Mouse (Mus musculus) embryonic fibroblast, embryonic 13.5 days (primary cell): ENCODE data around the gene Serinc2. TPM values are rescaled to one million over a fixed set of nuclear protein-coding genes. Genes with fewer than 3 reads are reported as not detected.

Experiments
- H3K27ac ChIP-seq: 2 replicates; pipeline ENCODE4 v1.5.1; 2012; ENCODE audit warnings: low read length, control low read depth, inconsistent platforms; ENCODE audit not compliant: insufficient read depth
- H3K4me1 ChIP-seq: 2 replicates; pipeline ENCODE4 v1.6.1; 2011; ENCODE audit warnings: low read length; ENCODE audit not compliant: control insufficient read depth, insufficient read depth
- H3K4me3 ChIP-seq: 2 replicates; pipeline ENCODE4 v1.5.1; 2011; ENCODE audit warnings: mild to moderate bottlenecking, control low read depth, low read length; ENCODE audit not compliant: insufficient read depth
- CTCF ChIP-seq: IDR thresholded peaks from 2 replicates; pipeline ENCODE4 v1.5.1; 2011; ENCODE audit warnings: mild to moderate bottlenecking, control low read depth, low read length, moderate library complexity, borderline replicate concordance; ENCODE audit not compliant: insufficient read depth
- POLR2A ChIP-seq: IDR thresholded peaks from 2 replicates; pipeline ENCODE4 v1.6.1; 2011; ENCODE audit warnings: low read depth, mild to moderate bottlenecking, control low read depth, low read length, moderate library complexity
- polyA plus RNA-seq: library from polyadenylated mRNA; stranded (reverse); fragments of >200 nt; gene quantifications from 2 replicates; pipeline ENCODE4 v1.2.4, GENCODE M21; 2011; ENCODE audit warnings: low read depth; ENCODE audit not compliant: missing spikeins, insufficient read length

Gene Serinc2
- polyA plus RNA-seq, 1 experiment, result 25.1 TPM

DNA sequence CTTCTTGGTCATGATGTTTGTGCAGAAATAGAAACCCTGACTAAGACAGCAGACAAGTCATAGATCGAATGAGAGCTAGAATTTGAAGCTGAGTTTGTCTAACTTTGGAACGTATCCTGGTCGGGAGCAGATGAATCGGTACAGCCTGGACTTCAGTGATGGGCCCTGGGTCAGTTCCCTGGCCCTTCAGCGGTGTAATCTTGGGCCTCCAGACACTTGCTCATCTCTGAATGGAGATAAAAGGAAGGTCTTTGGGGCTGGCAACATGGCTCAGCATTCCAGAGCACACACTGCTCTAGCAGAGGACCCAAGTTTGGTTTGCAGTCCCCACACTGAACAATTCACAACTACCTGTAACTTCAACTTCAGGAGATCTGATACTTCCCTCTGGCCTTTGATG is 36.0 kb downstream of the Serinc2 start:
- no peak overlapping the region for H3K4me3 ChIP-seq
- H3K27ac ChIP-seq, result no peak overlapping the region
- TF ChIP-seq CTCF, result no peak
- TF ChIP-seq POLR2A, result no peak
- H3K4me1 ChIP-seq, result no peaks in the 10 kb centered on the region

DNA sequence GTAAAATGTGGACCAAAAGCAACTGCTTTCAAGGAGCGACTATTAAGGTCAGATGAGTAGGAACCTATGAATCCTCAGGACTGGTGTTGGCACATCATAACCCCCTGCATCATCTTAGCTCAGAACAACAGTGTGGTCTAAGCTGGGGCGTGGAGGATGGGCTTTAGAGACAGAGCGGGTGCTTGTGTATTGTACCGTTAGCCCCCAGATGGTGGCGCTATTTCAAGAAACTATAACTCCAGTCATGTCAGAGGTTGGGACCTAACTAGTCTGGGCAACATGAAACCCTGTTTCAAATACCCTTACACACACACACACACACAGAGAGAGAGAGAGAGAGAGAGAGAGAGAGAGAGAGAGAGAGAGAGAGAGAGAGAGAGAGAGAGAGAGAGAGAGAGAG is 38.3 kb downstream of the Serinc2 start:
- TF ChIP-seq POLR2A (no peak), CTCF (no peak)
- H3K4me1 ChIP-seq, result no peaks in the 10 kb centered on the region
- no peak overlapping the region for H3K27ac ChIP-seq
- no peak overlapping the region for H3K4me3 ChIP-seq

GRCm38 (mm10) chr4:130237607-130238006 is 41.4 kb downstream of the Serinc2 start:
- TF ChIP-seq CTCF (no peak), POLR2A (no peak)
- H3K4me3 ChIP-seq, result no peak overlapping the region

GRCm38 (mm10) chr4:130236361-130236760 is 42.6 kb downstream of the Serinc2 start:
- TF ChIP-seq POLR2A (no peak), CTCF (no peak)
- no peaks in the 10 kb centered on the region for H3K4me1 ChIP-seq
- no peak overlapping the region for H3K27ac ChIP-seq
- H3K4me3 ChIP-seq, result no peak overlapping the region

More at GRCm38 (mm10) chr4:130237607-130238006, 41.4 kb downstream of the Serinc2 start:
- Histone ChIP-seq H3K4me1 (no peaks in the 10 kb centered on the region), H3K27ac (no peak overlapping the region)

- Histone ChIP-seq H3K4me3 (no peak overlapping the region), H3K4me1 (no peaks in the 10 kb centered on the region), H3K27ac (no peak overlapping the region)
- TF ChIP-seq CTCF, result no peak
- no peak for TF ChIP-seq POLR2A
Observed at GRCm38 (mm10) chr4:130224071-130224470, 54.9 kb downstream of the Serinc2 start.

DNA sequence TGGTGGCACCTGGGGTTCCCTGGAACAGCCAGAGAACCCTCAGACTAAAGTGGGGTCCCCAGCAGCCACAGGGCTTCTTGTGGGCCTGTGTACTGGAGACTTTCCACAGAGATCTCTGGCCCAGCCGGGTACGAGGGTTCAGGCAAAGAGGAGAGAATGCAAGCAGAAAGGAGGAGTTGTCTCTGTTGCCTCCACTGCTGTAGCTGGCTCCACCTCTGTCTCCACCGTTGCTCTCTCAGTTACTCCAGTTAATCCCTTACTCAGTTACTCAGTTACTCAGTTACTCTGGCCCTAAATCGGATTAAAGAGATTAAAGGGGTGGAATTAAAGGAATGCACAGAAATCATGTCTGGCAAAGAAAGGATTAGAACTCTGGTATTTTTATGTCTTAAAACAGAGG is 56.8 kb downstream of the Serinc2 start, which contains the start of gene Gm853:
Gene Gm853, minus strand, starts transcription at position 223 of the 400 bp plus-strand sequence.
- Histone ChIP-seq H3K27ac (no peak within 1 kb of the TSS), H3K4me3 (no peak within 1 kb of the TSS), H3K4me1 (no peaks in the 10 kb centered on the region)
- TF ChIP-seq POLR2A (no peak), CTCF (no peak)

GRCm38 (mm10) chr4:130220176-130220575 is 58.8 kb downstream of the Serinc2 start:
- Histone ChIP-seq H3K4me3 (no peak overlapping the region), H3K4me1 (no peaks in the 10 kb centered on the region), H3K27ac (no peak overlapping the region)
- TF ChIP-seq CTCF (no peak), POLR2A (no peak)

DNA sequence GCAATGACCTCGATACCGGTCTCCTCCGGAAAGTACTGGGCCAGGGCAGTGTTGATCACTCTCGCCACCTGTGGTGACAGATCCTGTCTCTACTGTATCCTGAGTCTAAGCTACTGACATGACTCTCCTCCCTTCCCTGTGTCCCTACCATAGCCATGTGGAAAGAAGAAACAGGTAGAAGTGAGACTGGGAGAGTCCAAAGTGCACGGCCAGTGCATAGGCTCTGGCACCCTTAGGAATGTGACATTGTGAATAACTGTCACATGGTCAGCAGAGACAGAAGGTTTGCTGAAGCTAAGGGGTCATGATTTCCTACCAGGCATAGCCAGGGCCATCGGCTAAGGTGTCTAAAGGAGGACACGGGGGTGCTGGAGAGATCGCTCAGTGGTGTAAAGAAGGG is 63.6 kb downstream of the Serinc2 start:
- H3K4me1 ChIP-seq, result no peaks in the 10 kb centered on the region
- H3K4me3 ChIP-seq, result no peak overlapping the region
- no peak for TF ChIP-seq CTCF
- no peak for TF ChIP-seq POLR2A
- H3K27ac ChIP-seq, result no peak overlapping the region

DNA sequence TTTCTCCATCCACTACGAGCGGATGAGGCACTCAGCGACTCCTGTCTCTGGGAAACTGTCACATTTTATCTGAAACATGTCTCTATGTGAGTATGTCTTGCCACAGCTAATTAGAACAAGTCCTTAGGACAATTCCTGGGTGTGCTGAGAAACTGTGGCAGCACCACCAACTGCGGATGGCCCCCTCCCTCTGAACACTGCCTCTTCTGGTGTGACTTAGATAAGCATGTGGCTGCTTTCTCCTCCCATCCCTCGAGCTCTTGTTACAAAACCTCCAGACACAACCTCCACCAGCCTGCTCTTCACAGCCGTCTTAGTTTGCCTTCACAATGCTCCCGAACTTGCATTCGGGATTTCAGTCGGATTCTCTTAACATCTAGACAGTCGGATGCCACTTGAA is 65.1 kb downstream of the Serinc2 start:
- no peak overlapping the region for H3K27ac ChIP-seq
- TF ChIP-seq CTCF (no peak), POLR2A (no peak)
- H3K4me3 ChIP-seq, result no peak overlapping the region
- H3K4me1 ChIP-seq, result no peaks in the 10 kb centered on the region

- Histone ChIP-seq H3K27ac (no peak overlapping the region), H3K4me3 (no peak overlapping the region), H3K4me1 (no peaks in the 10 kb centered on the region)
- TF ChIP-seq CTCF (no peak), POLR2A (no peak)
Observed at GRCm38 (mm10) chr4:130213197-130213596, 65.8 kb downstream of the Serinc2 start.

DNA sequence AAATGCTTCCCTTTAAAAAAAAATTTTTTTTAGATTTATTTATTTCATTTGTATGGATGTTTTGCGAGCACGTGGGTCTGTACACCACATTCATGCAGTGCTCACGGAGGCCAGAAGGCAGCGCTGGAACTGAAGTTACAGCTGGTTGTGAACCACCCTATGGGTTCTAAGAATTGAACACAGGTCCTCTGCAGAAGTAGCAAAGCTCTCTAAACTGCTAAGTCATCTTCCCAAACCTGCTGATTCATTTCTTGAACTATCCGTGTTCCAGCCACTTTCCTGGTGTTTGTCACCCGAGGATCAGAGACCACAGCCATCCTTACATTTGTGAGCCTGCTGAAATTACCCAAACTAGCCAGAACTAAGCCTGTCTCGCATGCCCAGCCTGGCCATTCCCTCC is 66.6 kb downstream of the Serinc2 start:
- Histone ChIP-seq H3K4me1 (no peaks in the 10 kb centered on the region), H3K4me3 (no peak overlapping the region), H3K27ac (no peak overlapping the region)
- TF ChIP-seq POLR2A, result no peak
- TF ChIP-seq CTCF, result no peak
